Mouse (Mus musculus): ENCODE data around the gene Rraga.

Gene Rraga

DNA sequence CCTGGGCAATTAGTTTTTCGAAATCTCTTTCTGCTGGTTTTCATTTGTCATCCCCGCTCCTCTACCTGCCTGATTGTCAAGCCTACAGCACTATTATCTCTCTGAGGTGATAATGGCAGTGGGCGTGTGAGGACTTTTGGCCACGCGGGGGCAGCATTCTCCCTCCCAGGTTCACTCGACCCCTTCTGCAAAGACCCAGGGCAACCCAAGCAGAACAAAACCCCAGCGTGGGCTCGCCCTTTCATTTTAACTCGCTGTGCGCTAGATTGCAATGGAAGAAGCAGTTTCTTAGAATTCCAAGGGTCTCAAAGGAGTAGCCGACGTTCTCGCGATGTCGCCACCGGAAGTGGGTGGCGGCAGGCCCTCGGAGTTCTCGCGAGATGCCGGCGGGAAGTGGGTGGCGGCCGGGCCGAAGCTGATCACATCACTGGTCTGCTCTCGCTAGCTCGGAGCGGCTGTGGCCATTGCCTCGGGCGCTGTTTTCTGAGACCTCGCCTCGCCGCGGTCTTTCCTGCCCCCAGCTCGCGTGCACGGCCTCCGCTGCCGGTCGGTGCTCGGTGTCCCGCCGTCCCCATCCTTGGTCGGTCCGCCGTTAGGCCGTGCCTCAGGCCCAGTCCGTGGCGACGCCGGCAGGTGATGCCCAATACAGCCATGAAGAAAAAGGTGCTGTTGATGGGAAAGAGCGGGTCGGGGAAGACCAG, at the start of gene Rraga:
Rraga (plus strand) TSS at position 386 of the 701 bp plus-strand sequence.
- peak; percentile 94 to 96 for DNase-seq (ENCODE audit: low spot score in 2 of 2)

DNA sequence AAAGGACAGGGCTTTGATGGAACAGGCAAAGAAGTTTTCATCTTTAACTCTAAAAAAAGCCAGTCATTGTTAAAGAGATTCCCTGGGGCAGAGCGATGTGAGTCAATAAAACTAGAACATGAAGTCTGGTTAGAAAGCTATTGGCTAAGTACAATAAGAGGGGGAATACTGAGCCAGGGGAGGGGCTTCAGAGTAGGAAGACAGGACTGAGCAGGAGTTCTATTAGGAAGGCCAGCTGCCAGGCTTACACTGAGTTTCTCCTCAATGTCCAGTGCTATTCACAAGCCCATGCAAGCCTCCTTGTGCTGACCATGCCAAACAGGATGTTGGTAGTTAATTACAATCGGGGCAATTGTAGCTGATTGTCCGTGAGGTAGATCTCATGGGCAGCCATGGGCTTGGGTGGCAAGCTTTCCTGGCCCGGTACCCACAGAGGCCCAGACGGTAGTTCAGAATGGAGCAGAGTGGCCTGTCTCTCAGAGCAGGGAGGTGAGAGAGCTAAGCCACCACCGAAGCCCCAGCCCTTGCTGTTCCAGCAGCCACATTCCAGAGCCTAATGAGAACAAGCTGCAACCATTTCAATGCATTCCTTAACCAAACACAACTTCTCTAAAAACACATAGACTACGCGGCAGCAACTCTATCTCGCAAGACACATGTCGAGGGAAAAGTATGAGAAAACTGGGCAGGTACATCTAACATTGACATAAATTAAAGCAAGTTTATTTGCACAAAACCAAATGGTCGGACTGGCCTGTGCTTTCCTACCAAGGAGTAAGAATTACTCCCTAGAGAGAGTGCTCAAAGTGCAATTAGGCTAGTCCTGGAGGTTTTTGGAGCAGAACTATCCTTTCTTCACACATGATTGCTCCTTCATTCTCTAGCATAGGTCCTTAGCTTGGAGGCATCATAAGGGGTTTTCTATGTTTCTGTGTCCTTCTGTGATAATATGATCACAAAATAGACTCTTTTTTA, 48.0 kb upstream of the Rraga start:
- peak in 1 of 2 experiments; percentile 26 for DNase-seq (ENCODE audit: low spot score in 2 of 2)

DNA sequence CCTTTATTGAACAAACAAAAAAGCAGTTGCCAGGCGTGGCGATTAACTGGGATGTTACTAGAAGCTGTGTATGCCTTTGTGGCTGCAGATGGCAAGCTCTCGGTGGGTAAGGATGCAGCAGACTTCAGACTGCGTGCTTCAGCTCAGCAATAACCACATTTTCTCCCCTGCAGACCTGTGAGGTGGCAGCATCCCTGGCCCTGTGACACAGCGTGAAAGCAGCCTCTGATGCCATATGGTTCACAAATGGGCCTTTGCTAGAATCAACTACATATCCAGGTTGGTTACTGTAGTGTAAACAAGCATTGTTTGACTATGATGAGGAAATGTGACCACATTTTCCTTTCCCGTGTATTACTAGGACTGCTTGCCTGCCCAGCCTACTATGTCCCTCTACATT, 46.3 kb upstream of the Rraga start:
- no peak for DNase-seq (ENCODE audit: low spot score in 2 of 2)

DNA sequence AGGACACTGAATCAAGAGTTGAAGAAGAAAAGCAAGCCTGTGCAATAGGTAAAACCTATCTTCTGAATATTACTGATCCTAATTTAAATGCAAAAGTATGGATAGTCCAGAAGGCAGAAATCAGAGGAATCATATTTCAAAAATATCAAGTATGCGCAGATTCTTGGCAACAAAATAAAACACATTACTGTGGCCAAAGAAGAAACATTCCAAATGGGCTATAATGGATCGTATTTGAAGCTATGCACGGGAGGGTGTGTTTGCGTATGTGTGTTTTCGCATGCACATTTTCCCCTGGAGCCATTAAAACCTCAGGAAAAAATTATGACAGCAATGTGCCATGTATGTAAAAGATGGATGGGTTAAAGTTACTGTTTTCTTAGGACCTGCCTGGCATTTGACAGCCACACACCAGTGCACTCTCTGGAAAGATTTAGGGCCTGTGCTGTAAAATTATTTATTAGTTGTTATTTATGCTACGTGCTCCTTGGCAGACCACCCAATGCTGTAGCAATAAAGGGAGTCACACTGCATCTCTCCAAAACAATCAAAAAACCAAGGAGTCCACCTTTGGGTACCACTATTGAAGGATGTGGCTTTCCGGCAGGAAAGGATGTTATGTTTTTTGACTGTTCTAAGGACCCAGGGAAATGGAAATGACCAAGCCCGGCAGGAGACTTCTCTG, 41.9 kb upstream of the Rraga start:
- DNase-seq (ENCODE audit: low spot score in 2 of 2) = no peak

DNA sequence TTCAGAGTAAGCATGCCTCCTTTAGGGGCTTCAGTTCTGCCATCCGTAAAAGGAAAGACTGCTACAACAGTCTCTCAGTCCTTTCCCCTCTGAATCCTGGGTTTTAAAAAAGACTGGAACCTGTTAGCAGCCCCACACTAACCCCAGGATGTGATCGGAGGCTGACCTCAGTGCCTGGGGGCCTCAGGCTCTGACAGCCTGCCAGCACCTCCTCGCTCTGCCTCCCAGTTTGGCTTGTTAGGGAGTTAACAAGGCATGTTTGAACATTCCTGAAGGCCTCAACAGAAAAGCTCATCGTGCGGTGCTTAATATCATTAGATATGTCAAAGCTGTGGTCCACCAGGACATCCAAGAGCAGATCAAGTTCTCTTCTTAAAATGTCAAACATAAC, 41.4 kb upstream of the Rraga start:
- DNase-seq (ENCODE audit: low spot score in 2 of 2) = no peak

DNA sequence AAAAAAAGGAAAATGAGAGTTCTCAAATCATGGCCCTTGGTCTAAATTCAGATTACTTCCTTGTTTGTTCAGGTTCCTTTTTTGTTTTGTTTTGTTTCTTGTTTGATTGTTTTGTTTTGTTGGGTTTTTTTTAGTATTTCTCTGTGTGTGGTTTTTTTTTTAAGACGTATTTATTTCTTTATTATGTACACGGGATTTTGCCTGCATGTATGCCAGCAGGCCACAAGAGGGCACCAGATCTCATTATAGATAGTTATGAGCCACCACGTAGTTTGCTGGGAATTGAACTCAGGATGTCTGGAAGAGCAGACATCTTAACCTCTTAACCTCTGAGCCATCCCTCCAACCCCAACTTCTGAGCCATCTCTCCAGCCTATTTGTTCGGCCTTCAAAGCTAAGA, 37.5 kb upstream of the Rraga start:
- DNase-seq (ENCODE audit: low spot score in 2 of 2) = no peak

DNA sequence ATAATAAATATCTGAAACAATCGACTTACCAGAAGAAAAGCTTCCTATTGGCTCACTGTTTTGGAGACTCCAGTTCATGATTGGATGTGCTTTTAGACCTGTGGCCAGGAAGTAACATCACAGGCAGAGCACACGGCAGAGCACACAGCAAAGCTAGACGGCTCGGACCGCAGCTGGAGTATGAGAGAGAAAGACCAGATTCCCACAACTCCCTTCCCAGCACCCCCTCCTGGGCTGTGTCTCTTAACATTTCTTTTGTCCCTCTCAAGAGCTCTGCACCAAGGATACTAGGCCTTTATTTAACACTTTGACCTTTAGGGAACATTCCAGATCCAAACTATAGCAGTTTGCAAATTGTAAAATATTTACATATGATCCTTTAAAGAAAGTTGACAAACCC, 36.5 kb upstream of the Rraga start:
- DNase-seq (ENCODE audit: low spot score in 2 of 2) = no peak

DNA sequence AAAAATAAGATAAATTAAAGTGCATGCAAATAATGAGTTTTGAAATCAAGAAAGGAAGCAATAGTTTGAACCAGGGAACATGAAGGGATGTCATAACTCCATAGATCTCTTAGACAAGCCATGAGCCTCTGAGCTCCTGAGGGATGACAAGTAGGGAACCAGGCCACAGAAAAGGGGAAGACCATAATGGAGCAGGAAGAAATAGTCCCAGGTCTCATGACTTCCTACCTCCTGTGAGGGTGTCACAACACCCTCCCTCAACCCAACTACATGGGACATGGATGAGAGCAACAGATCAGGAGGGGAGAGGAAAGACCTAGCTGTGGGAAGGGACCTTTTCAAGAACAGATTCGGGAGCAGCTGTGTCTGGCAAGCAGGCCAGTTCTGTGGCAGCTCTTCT, 33.9 kb upstream of the Rraga start:
- no peak for DNase-seq (ENCODE audit: low spot score in 2 of 2)

DNA sequence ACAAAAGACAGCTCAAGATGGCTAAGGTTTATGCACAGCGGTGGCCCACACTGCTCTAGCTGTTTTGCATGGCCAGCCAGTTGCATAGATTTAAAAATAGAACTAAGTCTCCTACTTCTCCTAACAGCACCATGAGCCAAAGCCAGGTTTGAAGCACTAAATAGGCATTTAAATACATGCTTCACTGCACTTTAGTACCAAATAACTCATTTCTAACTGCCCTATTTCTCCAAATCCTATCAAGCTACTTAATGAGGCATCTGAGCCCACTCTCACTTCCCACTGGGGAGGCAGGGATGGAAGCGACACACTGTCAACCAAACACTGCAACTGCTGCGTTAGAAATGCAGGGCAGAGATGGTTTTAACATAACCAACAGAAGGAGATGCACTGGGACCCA, 31.5 kb upstream of the Rraga start:
- DNase-seq (ENCODE audit: low spot score in 2 of 2) = no peak

DNA sequence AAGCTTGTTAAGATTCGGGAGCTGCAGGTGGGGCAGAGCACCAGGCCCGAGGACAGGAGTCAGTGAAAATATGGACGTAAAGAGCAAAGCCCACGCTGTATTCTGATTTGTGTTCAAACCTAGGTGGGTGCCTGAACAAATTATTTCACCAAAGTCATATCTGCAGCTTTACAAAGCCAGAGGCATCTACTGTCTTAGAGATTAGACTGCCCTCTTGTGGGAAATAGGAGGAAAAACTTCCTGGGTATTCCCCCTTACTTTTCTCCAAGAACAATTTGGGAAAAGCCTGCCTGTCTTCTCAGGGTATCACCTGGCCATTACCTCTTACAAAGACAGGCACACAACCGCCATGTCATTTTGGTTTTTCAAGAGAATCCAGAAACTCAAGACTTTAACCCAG, 29.9 kb upstream of the Rraga start:
- no peak for DNase-seq (ENCODE audit: low spot score in 2 of 2)

DNA sequence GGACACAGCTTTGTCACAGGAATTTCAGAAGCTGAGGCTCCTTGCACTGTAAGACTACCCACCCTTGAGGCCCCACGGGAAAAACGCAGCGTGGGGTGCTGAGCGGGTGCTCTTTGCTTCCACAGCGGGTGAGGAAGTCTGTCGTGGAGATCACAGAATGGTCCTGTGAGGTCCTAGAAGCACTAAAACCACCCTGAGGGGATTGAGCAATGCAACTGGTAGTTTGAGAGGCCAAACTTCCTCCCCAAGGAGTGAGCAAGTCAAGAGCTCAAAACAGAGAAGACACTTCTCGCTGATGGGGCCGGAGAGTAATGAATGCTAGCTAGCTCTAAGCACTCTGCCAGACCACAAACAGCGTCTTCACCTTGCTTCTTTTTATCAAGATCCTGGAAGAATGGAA, 27.1 kb upstream of the Rraga start:
- no peak for DNase-seq (ENCODE audit: low spot score in 2 of 2)

DNA sequence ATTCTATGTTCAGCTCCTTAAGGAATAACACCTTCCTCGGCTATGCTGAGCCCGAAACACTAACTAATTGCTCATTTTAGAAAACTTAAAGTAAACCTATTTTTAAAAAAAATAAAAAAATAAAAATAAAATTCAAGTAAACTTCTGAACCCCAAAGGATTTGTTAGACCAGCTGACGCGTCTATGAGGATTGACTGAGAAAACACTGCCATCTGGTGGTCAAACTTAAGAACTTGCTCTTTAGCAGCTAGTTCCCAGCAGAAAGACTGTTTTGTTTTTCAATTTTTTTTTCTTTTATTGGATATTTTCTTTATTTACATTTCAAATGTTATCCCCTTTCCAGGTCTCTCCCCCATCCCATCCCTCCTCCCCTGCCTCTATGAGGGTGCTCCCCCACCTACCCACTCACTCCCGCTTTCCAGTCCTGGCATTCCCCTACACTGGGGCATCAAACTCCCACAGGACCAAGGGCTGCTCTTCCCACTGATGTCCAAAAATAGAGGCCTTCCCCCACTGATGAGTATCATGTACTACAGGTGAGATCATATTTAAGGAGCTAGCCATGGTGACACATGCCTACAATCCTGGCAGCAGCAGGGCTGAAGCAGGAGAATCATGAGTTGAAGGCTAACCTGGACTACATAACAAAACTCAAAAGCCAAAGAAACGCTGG, 20.3 kb upstream of the Rraga start:
- no peak for DNase-seq (ENCODE audit: low spot score in 2 of 2)

DNA sequence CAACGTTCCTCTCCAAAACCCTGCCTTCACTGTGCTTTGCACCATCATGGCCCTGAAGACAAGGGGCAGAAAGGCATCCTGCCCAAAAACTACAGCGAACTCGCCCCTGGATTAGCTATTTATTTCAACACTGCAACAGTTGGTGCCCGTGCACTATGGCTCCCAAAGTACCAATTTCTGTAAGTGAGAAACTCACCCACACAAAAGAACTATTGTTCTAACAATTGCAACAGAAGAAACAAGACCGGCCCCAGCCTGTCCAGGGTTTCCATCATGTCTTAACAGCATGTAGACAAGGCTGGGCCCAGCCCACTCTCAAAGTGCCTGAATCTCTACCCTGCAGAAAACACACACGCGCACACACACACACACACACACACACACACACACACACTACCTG, 18.1 kb upstream of the Rraga start:
- DNase-seq (ENCODE audit: low spot score in 2 of 2) = no peak

DNA sequence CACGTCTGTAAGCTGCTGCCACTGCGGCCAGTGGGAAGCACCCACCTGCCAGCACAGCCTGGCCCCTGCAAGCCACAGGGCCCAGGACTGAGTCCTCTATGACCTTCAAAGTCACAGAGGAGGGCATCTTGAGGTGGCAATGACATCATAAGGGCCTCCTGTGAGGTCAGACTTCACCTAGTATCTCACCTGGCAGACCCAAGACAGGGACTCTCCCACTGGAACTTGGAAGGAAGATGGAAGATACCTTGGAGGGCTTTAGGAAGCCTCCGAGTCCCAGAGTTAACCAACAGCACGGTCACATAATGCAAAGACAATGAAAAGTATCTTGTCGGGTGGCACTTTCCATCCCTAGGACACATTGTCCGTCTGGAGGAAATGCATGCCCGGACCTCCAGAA, 17.2 kb upstream of the Rraga start, which contains the start of gene Saxo1:
Saxo1 (minus strand) TSS at position 101 of the 400 bp plus-strand sequence.
- no peak for DNase-seq (ENCODE audit: low spot score in 2 of 2)

DNA sequence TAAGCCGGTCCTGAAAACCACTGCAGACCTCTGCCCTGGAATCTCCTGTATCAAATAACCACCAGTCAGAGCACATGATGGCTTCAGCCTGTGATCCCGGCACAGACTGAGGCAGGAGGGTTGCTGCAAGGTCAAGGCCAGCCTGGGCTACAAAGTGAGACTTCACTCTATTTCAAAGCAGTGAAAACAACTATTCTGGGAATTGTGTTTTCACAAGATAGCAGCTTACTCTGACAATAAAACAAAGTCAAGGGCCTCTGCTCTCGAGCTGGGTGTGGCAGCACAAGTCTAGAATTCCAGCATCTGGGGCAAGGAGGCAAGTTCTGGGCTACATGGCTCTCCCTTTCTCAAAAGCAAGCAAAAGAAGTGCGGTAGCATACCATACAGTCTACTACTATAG, 16.5 kb upstream of the Rraga start:
- no peak for DNase-seq (ENCODE audit: low spot score in 2 of 2)

DNA sequence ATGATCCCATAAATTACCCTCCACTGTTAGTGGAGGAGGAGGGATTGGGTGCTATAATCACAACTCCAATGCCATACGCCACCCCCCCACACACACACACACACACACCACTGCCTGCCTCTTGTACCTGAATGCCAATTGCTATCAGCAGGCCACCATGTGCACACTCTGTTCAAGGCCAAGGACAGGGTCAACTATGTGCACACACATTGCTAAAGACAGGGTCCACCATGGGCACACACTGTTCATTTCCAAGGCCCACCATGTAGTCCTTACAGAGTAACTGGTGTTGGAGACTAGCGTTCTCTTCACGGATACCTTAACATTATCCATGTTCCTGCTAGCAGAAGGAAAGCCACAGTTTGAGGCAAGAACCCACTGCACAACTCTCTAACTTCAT, 14.4 kb upstream of the Rraga start:
- no peak for DNase-seq (ENCODE audit: low spot score in 2 of 2)

DNA sequence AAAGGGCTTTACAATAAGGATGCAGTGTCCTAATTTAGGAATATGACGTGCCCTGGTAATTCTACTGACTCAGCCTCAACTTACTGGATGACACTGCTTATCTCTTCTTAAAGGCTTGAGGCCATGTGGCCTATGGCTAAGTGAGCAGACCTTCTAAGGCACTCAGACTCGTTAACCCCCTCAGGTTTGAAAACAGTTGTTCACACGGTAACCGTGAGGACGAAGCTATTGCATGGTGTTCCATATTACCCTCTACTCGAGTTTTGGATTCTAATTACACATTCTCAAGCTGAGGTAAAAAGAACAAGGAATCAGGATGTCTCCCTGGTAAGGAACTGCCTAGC, 557 bp upstream of the Rraga start:
- no peak for DNase-seq (ENCODE audit: low spot score in 2 of 2)

DNA sequence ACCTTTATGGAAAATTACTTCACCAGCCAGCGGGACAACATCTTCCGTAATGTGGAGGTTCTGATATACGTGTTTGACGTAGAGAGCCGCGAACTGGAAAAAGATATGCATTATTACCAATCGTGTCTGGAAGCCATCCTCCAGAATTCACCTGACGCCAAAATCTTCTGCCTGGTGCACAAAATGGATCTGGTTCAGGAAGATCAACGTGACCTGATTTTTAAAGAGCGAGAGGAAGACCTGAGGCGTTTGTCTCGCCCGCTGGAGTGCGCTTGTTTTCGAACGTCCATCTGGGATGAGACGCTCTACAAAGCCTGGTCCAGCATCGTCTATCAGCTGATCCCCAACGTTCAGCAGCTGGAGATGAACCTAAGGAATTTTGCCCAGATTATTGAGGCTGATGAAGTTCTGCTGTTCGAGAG, 663 bp downstream of the Rraga start:
- DNase-seq (ENCODE audit: low spot score in 2 of 2) = peak; percentile 7 to 12

DNA sequence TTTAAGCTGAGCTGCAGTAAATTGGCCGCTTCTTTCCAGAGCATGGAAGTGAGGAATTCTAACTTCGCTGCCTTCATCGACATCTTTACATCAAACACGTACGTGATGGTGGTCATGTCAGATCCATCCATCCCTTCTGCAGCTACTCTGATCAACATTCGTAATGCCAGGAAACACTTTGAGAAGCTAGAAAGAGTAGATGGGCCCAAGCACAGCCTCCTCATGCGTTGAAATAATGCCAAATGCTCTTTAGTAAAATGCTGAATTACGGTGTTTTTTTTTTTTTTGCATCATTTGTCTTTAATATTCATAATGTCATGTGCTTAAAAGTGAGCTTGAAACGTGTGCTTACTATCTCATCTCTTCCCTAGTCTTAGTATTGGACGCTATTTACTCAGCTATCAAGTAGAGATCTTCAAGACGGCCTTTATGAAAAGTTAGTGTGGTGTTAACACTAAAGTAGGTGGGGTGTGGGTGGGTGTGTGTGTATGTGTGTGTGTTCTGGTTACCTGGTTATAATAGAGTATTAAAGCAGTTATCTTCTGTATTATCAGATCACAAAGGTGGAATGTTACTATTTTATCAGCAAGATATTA, 1.3 kb downstream of the Rraga start:
- DNase-seq (ENCODE audit: low spot score in 2 of 2) = no peak

DNA sequence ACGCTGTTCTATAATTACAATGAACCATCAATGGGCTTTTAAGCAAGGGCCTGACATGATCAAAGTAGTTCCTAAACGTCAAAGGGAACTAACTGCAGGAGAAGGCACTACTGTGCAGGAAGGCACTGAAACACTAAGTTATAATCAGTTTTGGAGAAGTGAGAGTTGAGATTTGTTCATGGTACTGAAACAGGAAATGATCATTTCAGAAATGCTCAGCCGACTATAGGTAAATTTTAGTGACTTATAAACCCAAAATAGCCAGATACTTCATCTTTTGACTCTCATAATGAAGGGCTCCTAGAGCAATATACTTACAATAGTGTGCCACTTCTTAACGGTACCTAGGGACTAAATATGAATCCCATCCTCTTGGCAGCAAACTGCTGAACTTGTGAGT, 4.6 kb downstream of the Rraga start:
- DNase-seq (ENCODE audit: low spot score in 2 of 2) = no peak

DNA sequence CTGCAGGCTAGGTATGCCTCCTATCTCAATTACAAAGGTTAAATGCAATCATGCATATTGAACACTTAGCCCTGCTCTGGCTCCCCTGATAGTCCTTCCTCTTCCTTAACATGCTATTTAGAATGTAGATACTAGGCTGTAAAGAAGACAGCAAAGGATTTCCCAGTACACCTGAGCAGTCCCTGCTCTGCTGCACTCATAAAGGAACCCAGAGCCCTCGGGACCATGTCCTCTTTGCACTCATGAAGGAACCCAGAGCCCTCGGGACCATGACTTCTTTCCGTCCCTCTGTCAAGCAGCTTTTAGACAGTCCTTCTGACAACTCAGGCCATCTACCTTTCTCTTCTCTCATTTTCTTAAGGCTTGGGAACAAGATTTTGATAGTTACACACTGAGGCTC, 5.1 kb downstream of the Rraga start:
- DNase-seq (ENCODE audit: low spot score in 2 of 2) = no peak

DNA sequence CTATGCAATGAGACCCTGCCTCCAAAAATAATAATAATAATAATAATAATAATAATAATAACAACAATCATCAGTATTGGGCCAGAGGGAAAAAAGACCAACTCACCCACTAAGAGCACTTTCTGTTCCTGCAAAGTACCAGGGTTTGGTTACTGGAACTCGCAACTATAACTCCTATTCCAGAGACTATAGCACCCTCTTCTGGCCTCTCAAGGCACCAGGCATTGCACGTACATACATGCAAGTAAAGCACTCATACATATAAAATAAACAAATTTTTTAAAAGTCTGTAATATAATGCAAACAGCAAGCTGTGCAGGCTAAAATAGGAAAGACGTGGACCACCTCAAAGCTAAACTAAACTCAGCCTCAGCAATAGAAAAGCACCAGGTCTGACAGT, 12.8 kb downstream of the Rraga start:
- no peak for DNase-seq (ENCODE audit: low spot score in 2 of 2)

All from urinary bladder, adult 18-20 months (tissue).